Mouse (Mus musculus) common myeloid progenitor, adult 5-6 weeks (primary cell): ENCODE data around the gene Dennd4c. TPM values are rescaled to one million over a fixed set of nuclear protein-coding genes. Genes with fewer than 3 reads are reported as not detected.
"Not testable (repeated sequence)": the region's sequence is repeated elsewhere in the genome, so short reads cannot be mapped to it uniquely, and the experiment has no call there.

Experiments
- ATAC-seq: replicated peaks from 2 replicates; pipeline ENCODE4 v1.8.0; 2016; ENCODE audit warnings: low read depth, mild to moderate bottlenecking, moderate TSS enrichment, inconsistent platforms; ENCODE audit not compliant: poor library complexity, severe bottlenecking
- total RNA-seq: library from RNA; stranded (forward); fragments of 200-1000, 187-1606 nt; gene quantifications from 2 replicates; pipeline ENCODE4 v1.2.3, GENCODE M21; 2017

Dennd4c gene
- total RNA-seq, 1 experiment from 2014 or later = 29.9 TPM

DNA sequence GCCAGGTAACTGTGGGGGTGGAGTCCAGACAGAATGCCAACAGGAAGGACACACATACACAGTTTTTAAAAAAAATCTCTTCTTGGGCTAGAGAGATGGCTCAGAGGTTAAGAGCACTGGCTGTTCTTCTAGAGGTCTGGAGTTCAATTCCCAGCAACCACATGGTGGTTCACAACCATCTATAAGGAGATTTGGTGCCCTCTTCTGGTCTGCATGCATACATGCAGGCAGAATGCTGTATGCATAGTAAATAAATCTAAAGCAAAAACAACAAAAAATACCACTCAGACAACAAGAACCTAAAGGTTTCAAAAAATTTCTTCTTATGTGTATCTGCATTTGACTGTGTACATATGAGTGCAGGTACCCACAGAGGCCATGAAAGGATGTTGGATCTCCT, 16.0 kb downstream of the Dennd4c start:
- no peak for ATAC-seq

- no peak for ATAC-seq
Observed at GRCm38 (mm10) chr4:86777587-86777986, 29.2 kb downstream of the Dennd4c start.

DNA sequence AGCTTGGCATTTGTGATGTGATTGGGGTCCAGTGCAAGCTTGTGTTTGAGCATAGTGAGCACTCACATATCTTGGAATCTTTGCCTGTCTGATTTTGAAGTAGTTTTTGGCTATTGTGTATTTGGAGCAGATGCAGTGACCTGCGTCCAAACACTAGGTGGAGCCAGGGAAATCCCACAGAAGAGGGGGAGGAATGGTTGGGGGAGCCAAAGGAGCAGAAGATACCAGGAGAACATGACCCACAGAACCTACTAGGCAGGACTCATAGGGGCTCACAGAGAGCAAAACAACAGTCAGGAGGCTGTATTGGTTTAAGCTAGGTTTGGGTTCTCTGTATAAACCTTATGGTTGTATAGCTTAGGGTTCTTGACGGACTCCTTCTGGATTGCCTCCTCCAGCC, 62.2 kb downstream of the Dennd4c start:
- ATAC-seq = 0 out of 2 replicates have a peak, but pooled peaks have one; percentile 58

DNA sequence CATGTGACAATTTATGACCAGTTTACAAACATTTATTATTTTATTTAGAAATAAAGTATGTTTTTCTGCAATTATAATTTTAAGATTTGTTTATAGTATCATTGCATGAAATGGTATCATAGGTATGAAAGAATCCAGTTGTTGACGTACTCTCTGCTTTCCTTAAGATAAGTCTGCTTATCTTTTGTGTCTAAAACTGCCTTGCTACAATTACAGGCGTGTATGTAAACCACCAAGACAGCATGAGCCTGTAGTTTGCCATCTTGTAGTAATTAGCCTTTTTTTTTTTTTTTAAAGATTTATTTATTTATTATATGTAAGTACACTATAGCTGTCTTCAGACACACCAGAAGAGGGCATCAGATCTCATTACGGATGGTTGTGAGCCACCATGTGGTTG, 66.5 kb downstream of the Dennd4c start:
- ATAC-seq = no peak

DNA sequence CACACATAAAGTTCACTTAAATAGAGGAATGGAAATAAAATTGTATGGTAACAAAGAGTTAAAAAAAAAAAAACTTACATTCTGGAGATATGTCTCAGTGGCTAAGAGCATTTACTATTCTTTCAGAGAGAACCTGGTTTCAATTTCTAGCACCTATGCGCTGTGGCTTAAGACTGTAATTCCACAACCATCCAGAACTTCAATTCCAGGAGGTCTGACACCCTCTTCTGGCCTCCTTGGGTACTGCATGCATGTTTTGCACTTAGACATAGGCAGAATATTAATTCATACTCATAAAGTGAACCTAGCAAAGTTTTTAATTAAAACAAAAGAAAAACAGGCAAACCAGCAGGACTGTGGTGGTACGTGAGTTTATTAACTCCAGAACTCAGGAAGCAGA, 74.8 kb downstream of the Dennd4c start:
- ATAC-seq = peak; percentile 96

GRCm38 (mm10) chr4:86825143-86825542, 76.8 kb downstream of the Dennd4c start:
- ATAC-seq = no peak

DNA sequence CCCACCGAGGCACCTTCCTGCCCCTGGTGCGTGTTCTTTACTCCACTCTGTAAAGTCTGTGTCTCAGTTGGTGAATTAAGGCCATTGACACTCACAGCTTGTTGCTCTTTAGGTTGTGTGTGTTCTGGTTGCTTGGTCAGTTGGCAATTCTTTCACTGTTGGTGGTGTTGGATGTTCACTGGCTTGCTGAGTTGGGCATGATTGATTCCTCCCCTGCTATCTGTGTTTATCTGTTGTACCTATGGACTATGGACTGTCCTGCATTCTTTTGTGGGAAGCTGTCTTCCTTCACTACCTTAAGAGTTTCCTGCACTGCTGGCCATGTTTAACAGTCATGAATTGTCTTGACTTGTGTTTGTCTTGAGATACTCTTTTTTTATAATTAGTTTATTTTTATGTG, 83.5 kb downstream of the Dennd4c start:
- ATAC-seq = no peak

DNA sequence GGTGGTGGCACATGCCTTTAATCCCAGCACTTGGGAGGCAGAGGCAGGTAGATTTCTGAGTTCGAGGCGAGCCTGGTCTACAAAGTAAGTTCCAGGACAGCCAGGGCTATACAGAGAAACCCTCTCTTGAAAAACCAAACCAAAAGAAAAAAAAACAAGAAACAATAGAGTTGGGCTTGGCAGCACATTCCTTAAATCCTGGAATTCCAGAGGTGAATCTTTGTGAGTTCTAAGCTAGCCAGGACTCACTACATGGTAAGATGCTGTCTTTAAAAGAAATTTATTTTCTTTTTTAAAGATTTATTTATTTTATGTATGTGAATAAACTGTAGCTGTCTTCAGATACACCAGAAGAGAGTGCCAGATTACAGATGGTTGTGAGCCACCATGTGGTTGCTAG, 92.8 kb downstream of the Dennd4c start:
- ATAC-seq = not testable (repeated sequence)

GRCm38 (mm10) chr4:86845384-86845783, 97.0 kb downstream of the Dennd4c start:
- no peak for ATAC-seq

DNA sequence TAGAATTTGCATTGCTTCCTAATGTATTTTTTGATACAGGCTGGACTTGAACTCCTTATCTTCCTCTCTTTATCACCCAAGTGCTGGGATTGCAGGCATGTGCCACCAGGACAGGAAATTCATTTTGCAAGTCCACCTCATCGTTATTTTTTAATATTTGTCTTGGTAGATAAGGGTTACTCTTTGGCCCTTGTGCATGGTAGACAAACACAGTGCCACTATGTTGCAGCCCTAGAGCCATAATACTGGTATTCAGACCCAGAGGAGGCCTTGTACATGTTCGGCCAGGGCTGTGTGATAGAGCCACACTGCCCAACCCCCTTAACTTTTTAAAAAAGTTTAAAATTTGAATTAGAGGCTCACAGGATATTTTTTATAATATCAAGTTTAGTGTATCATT, 98.9 kb downstream of the Dennd4c start:
- ATAC-seq = no peak

DNA sequence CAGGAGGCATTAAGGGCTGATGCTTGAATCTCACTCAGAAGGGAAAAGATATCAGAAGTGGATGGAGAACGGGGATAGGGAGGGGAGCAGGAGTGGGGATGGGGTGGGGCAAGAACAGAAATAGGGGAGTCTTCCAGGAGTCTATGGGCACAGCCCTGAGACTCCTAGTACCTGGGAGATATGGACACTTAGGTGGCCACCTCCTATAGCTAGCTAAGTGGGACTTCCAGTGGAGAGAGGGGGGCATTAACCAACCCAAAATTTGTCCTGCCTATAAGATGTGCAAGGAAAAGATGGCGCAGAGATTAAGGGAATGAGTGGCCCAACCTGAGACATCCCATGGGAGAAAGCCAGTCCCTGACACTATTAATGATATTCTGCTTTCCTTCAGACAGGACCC, 103.0 kb downstream of the Dennd4c start:
- no peak for ATAC-seq

DNA sequence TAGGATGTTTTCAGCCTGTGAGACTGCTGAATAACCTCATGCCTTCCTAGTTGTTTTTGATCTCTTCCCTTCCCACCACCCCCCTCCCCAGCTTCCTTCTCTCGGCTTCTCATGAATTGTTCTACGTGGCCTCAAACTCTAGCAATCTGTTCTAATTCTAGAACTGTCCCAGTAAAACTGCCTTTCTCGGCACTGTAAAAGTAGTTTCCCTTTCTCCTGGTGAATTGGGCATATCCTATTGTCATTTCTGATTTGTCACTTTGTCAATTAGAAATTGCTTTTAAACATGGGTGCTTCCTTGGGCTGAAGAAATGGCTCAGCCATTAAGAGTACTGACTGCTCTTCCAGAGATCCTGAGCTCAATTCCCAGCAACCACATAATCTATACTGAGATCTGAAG, 103.7 kb downstream of the Dennd4c start:
- no peak for ATAC-seq

- no peak for ATAC-seq
Observed at GRCm38 (mm10) chr4:86852813-86853590, 104.6 kb downstream of the Dennd4c start.

DNA sequence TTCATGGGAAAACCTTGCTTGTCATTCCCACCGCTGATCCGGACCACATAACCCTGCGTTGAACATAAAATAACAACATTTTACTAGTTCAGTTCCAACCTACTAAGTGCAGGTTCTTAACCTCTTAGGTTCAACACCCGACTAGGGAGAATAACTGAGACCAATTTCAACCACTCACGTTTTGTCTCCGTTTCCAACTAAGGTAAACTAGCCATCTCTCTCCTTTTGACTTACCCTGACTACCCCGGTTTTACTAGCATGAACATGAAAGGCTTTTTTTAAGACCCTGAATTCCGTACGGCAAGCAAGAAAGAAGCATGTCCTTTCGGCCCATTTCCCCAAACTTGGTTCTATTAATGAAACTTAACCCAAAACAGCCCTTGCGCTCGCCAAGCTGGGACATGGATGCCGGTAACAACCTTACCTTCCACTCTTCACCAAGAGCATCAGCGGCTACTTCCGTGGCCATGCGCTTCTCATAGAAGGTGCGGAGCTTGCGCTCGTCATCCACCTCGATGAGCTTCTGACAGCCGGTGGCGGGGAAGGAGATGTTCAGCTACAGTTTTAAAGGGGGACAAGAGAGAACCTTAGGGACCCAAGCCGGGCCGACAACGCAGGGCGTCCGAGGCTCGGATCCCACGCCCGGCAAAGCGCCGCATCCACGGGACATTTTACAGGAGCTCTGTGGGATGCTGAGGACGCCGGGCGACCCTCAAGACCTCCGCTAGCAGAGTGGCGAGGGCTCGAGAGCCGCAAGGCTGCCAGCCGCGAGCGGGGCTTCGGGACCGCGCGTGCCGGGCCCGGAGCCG, 108.2 kb downstream of the Dennd4c start:
- no peak for ATAC-seq

DNA sequence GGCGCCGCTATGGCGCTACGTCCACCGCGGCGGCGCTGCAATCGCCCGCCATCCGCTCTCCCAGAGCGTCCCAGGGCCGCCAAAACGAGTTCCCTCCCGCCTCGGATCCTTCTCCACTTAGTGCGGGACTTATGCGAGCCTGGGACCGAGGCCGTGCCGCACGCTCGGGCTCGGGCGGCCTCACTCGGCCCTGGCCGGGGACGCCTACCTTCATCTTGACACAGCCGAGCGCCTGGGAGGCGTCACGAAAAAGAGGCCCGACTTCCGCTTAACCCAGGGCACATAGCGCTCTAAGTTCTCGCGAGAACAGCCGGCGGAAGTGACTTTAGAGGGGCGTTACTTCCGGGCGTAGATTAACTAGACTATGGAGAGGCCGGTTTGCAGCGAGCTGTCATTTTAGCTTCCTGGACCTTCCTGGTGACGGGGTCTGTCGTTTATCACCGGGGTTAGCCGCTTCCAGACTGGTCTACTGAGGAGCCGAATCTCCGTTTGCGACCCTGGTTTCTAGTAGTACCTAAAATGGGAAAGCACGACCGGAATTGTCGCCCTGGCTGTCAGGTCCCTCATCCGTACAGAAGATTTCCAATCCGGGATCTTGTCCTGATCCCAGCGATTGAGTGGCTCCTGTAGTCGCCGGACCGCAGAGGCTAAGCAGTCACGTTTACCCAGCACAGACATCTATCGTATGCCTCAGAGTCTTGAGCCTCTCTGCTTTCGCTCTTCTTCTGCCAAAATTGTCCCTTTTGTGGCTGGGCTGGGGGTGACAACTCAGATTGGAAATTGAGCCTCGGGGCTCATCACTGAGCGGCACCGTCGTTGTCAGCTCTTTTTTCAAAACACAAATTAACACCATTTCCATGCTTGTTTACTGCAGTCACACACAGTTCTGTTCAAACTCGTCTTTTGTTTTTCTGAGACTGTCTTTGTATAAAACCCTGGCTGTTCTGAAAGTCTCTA, 109.0 kb downstream of the Dennd4c start, which contains the start of gene Rps6:
Gene Rps6, minus strand, starts transcription at position 300 of the 957 bp plus-strand sequence.
- peak; percentile 94 for ATAC-seq

GRCm38 (mm10) chr4:86858070-86858440, 109.7 kb downstream of the Dennd4c start:
- no peak for ATAC-seq

- ATAC-seq = no peak
Observed at GRCm38 (mm10) chr4:86864087-86864486, 115.7 kb downstream of the Dennd4c start.

GRCm38 (mm10) chr4:86871988-86872387, 123.6 kb downstream of the Dennd4c start:
- ATAC-seq = no peak

DNA sequence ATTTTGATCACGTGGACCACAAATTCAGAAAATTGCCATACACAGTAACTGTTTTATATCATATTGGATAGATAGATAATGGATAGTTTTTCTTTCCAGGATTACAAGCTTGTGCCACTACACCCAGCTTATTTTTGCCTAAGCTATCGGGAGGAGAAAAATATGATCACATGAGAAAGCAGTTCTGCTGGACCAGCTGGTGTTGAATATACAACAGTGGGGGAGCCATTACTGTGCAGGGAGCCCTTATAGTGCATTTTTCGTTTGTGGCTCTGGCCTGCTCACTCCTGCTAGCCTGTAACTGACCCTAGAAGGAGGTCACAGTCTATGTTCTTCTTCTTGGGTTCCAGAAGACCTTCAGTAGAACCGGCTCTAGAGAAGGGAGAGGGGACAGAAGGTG, 124.7 kb downstream of the Dennd4c start:
- ATAC-seq = no peak

DNA sequence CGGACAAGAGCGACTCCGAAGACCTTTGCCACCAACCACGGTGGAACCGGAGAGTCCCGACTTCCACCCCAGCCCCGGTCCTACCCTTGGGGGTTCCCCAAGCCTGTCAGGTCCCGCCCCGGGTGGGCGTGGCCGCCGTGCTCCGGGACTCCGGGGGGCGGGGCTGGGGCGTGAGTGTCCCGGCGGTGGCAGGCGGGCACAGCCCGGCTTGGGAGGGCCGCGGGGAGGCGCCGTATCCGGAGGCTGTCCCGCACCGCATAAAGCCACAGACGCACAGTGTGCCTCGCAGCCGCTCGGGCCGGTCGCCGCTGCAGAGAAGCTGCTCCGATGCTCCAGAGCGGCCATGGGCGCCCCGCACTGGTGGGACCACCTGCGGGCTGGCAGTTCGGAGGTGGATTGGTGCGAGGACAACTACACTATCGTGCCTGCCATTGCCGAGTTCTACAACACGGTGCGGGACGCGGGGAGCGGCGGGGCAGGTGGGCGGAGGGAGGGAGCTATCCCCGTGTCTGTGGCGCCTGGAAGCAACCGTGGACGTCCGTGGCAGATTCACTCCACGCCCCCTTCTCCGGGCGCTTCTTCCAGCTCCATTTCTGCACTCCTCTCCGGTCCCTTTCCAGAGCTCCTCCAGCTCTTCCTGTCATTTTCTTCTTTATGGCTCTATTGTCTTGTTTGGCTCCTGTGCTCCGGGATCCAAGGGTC, 125.9 kb downstream of the Dennd4c start, which contains the start of gene Acer2:
Gene Acer2, plus strand, starts transcription at position 251 of the 702 bp plus-strand sequence.
- peak; percentile 91 for ATAC-seq
